Mouse (Mus musculus): ENCODE measurements around the gene Evx2.

Gene Evx2

GRCm38 (mm10) chr2:74659507-74660005 lies at the start of gene Evx2:
TSS of gene Evx2 (minus strand) at chr2:74659557.
- no peak for DNase-seq

DNA sequence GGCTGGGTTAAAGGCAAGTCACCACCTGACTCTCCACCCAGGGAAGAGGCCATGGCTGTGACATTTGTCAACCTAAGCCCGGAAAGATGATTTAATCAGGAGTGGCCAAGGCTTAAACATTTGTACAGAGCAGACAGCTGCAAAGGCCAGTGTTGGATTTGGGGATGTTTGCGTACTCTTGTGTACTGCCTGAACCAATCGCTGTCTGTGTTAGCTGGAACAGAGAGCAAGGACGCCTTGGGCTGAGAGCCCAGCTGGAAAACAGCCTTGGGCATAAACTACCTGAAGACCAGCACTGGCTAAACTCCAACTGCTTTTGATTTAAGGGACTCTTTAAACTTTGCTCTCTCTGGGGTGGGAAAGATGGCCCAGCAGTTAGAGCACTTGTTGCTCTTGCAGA lies 49.3 kb upstream of the Evx2 start:
- no peak for DNase-seq

DNA sequence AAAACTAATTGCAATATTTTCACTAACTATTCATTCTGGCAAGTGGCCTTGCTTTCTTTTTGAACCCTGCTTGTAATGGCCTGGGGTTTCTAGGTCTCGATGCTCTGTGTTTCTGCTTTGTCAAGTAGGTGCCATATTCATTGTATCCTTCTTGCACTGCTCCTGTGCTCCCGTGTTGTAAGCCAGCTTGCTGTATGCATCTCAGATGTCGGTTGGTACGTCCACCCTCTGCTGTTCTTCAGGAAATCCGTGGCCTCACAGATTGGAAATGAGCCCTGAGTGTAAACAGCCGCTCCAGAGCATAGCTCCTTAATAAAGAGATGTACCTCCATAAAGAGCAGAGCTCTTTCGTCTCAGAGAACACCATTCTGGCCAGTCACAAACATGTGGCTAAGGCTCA lies 48.2 kb upstream of the Evx2 start:
- DNase-seq: no peak

DNA sequence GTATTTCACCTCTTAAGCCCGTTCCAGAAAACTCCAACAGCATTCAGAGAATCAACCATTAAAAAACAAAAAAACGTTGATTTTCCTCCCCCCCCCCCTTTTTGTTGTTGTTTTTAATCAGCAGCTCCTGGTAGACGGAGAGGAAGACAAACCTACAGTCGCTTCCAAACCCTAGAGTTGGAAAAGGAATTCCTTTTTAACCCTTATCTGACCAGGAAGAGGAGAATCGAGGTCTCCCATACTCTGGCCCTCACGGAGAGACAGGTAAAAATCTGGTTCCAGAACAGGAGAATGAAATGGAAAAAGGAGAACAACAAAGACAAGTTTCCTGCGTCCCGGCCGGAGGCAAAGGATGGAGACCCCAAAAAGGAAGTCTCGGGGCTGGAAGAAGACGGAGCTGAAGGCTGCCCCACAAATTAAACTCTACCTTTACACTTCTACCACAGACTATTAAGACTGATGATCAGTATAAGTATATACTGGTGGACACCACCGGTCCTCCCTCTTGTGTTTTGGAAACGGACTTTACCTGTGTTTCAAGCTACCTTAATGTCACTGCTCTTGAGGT lies 47.1 kb upstream of the Evx2 start:
- no peak for DNase-seq

DNA sequence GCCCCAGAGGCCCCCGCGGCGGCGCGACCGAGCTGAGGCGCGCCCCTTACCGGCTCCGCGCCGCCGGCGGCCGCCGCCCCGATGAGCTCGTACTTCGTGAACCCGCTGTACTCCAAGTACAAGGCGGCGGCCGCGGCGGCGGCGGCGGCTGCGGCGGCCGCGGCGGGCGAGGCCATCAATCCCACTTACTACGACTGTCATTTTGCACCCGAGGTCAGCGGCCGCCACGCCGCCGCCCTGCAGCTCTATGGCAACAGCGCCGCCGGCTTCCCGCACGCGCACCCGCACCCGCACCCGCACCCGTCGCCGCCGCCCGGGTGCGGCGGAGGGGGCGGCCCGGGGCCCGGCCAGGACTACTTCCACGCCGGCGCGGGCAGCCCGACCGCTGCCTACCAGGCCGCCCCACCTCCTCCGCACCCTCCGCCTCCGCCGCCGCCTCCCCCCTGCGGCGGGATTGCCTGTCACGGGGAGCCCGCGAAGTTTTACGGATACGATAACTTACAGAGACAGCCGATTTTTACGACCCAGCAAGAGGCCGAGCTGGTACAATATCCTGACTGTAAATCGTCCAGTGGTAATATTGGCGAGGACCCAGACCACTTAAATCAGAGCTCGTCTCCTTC lies 46.2 kb upstream of the Evx2 start:
- no peak for DNase-seq

GRCm38 (mm10) chr2:74704999-74705466 lies 45.7 kb upstream of the Evx2 start:
- no peak for DNase-seq

DNA sequence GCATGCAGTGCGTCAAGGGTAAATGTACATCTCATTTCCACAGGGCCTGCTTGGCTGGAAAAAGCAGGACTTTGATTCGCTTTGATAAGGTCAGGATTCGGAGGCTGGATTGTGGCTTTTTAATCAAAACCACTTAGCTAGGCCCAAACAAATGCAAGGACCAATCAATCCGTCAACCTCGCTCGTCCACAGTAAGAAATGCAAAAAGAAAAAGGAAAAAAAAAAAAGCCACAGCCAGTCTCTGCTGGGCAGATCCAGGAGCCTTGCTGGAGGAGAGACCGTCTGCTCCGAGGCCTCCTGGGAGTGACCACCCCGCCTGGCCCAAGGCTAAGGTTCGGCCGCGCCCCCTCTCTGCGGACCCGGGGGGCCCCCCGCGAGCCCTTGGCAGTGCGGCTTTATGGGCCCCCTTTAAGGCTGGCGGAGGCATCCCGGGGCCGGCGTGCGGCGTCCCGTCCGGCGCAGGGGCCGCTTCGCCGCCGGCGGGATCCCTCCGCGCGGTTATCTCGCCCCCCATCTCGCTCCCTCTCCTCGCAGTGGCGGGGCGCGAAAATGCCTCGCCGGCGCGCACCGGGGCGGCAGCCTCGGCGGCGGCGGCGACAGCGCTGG lies 45.1 kb upstream of the Evx2 start, which contains the start of gene Hoxd8:
Hoxd8 (plus strand) TSS at position 223 of the 606 bp plus-strand sequence.
- DNase-seq: peak; percentile 27

DNA sequence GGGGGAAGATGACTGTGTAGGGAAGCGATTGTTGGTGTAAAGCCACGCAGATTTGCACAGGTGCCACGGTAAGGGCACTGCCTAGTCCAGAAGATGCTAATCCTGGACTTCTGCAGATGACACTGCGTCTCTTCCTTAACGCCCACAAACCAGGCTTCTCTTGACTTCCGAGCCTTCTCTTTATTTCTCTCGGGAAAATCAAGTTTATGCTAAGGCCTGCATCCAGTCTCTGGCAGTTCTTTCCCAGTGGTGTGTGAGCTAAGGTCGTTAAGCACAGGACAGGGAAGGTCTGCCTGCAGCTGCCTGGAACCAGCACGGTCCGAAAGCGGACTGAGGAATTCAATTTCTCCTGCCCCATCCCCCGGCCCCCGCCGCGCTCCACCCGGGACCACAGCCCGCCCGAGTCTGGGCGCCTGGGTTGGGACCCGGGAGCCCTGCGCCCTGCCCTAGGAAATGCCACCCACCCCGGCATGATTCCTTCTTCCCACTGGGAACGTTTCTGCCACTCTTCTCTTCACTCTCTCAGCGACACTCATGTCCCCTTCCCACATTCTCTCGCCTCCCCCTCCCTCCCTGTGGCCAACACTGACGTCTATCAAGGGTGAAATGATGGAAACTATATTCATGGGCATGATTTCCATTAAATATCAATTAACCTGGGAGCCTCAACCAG lies 44.5 kb upstream of the Evx2 start:
- DNase-seq: no peak

- DNase-seq: no peak
Measured at GRCm38 (mm10) chr2:74703317-74703716, 44.0 kb upstream of the Evx2 start.

DNA sequence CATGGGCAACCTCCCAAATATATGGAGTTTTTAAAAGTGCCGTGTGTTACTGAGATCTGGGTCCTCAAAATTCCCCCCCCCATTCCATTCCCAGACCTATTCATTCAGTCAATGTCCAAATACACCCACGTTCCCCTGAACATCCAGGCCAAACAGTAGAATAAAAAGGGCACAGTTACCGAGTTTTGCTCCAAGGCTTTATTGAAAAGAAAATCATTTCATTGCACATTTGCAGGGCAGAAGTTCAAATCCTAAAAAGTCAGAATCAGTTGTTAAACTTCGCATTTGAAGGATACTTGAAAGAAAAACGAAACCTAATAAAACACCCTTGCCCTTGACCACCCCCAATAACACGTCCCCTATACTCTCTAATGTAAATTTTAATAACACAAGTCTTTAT lies 43.5 kb upstream of the Evx2 start:
- no peak for DNase-seq

- DNase-seq: peak; percentile 58
Measured at GRCm38 (mm10) chr2:74701949-74702819, 42.8 kb upstream of the Evx2 start.

DNA sequence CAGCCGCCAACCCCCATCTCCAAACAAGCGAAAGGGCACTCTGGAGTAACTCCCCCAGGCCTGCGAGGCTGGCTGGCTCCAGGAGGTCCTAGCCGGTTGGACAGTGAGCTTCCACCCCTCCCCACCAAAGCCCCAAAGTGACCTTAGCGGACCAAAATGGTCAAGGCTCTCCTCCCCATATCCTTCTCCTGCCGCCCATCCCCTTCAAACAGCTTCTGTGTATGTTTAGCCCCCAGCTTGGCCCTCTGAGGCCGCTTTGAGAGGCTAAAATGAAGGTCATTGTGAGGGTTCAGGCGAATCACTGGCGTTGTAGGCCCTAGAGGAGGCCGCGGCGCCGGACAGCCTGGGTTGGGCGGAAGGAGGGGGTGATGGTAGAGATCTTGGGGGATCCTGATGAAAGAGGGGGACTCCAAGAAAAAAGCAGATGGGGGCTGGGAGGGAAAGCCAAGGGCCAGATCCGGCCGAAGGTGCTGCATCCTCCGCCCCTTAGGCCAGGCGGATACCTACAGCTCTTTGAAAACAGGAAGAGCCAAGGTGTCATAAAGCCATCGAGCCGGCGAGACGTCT lies 41.3 kb upstream of the Evx2 start:
- DNase-seq: no peak

DNA sequence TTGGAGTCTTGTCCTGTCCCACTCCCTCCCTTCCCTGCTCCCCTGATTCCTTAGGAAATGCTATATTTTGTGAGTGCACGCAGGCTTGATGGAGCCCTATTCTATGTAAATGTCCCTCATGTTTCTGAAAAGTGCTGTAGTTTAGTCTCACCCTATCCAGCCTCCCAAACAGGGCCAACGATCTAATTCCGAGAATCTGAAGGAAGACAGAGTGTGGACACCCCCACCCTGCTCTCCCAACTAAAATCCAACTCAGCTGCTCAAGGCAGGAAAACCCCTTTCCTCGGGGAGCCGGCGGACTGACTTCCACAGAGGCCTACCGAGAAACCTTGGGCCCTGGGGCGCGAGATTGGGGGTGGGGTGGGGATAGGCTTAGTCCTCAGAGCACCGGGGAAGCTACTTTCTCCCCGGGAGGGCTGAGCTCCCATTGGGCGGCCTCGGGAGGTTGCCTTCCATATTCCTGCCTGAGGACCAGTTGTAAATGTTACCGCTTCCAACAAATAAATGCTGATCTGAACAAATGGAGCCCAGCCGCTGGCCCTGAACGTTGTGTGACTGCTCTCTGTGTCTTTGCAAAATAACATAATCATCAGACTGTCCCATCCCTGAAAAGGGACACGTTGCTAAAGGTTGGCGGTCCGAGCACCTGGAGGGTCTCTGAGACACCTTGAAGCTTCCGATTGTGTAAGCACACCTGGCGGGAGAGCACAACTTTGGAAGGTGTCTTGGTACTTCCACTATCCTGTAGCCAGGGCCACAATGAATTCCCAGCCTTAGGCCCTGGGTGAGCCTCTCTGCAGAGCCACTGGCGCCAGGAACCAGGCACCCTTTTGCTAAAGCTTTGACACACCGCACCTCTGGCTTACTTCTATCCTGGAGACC lies 40.5 kb upstream of the Evx2 start:
- DNase-seq: no peak

- DNase-seq: no peak
Measured at GRCm38 (mm10) chr2:74699053-74699430, 39.7 kb upstream of the Evx2 start.

DNA sequence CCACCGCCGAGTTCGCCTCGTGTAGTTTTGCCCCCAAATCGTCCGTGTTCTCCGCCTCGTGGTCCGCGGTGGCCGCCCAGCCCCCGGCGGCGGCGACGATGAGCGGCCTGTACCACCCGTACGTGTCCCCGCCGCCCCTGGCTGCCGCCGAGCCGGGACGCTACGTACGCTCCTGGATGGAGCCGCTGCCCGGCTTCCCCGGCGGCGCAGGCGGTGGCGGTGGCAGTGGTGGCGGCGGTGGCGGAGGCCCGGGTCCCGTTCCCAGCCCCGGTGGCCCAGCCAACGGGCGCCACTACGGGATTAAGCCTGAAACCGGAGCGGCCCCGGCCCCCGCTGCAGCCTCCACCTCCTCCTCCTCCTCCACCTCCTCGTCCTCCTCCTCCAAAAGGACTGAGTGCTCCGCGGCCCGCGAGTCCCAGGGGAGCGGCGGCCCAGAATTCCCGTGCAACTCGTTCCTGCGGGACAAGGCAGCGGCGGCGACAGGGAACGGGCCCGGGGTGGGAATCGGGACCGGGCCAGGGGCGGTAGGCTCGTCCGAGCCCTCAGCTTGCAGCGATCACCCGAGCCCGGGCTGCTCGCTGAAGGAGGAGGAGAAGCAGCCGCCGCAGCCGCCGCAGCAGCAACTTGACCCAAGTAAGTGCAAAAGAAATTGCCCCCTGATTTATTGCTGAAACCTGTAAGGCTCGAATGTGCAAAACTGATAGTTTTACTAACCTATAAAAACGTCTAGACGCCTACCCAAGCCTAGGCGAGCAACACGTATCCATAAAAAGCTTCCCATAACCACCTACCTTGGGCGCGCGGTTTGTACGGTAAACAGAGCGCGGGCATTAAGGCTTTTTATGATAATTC lies 39.1 kb upstream of the Evx2 start:
- no peak for DNase-seq

DNA sequence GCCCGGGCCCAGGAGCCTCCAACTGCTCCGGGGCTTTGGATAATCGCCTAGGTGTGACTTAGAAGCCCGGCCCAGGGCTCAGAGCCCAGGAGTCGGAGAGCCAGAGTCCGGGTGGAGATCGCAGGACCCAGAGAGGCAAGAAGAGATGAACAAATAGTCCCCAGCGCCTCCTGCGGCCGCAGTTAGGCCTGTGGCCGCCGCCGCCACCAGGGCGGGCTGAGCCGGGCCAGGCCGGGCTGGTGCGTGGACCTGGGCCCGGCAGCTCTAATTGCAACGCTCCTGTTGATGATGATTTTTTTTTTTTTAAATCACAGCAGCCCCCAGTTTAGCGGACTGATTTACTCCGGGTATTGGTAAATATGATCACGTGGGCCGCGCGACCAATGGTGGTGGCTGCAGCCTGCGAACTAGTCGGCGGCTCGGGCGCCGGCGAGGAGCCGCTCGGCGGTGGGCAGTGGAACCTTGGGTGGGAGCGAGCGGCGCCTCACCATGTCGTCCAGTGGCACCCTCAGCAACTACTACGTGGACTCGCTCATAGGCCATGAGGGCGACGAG lies 38.3 kb upstream of the Evx2 start, which contains the start of gene Hoxd9:
Hoxd9 (plus strand) TSS at position 161 of the 555 bp plus-strand sequence.
- no peak for DNase-seq

GRCm38 (mm10) chr2:74696442-74697335 lies 37.3 kb upstream of the Evx2 start:
- DNase-seq: no peak

GRCm38 (mm10) chr2:74695813-74696430 lies 36.6 kb upstream of the Evx2 start:
- DNase-seq: no peak
